Mouse (Mus musculus): ENCODE results near the gene Stx4a.
"Not testable (repeated sequence)": the region's sequence is repeated elsewhere in the genome, so short reads cannot be mapped to it uniquely, and the experiment has no call there.

The Stx4a gene

DNA sequence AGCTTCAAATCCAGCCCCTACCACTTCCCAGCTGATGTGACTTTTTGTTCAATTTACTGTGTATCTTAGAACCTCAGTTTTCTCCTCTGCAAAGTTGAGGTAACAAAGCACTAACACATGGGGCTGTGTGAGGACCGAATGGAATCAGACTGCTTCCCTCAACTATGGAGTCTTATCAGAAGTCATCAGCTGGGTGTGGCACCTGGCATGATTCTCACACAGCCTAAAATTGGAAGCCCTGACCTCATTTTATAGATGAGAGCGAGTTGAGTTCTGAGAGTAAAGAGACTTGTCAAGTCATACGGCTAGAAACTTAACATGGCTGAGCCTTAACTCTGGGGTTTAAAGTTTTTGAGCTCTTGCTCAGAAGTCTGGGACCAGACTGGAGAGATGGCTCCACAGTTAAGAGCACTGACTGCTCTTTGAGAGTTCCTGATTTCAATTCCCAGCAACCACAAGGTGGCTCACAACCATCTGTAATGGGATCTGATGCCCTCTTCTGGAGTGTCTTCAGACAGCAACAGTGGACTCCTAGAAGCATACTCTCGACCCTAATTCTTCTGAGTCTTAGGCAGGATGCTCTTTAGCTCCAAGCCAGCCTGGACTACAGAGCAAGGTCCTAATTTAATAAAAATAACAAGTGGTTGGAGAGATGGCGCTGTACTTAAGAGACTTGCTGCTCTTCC lies 46.2 kb downstream of the Stx4a start:
- DNase-seq, result no peak

DNA sequence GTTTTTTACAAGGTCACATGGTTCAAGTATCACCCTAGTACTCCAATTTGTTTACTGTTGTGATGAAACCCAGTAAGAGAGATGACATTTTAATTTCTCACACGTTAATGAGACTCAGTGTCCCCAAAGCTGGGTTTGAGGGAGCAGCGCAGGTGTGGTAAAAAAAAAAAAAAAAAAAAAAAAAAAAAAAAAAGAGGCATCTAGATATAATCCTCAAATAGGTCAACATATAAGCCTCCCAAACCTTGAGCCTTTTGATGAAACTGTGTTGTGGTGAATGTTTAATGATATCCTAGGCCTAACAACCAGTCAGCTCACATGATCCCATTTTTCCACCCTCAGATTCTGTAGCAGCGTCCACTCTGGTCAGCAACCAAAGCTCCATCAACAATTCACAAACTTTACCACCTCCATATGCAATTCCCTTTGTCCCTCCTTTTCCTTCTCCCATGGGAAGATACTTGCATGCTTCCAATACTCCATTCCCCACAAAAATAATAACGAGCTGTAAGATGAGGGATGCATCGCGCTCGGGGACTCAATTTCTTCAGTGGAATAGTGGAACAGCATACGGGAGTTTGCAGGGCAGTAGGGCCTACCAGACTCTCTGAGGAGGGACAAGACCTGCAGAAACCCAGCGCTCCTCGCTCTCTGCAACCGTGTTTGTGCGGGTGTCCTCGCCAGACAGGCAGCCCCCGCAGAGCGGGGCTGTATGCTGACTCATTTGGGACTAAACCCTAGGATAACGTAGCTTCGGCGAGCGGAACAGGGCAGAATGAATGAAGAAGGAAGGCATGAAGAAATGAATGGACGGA lies 50.9 kb downstream of the Stx4a start:
- DNase-seq, result no peak

DNA sequence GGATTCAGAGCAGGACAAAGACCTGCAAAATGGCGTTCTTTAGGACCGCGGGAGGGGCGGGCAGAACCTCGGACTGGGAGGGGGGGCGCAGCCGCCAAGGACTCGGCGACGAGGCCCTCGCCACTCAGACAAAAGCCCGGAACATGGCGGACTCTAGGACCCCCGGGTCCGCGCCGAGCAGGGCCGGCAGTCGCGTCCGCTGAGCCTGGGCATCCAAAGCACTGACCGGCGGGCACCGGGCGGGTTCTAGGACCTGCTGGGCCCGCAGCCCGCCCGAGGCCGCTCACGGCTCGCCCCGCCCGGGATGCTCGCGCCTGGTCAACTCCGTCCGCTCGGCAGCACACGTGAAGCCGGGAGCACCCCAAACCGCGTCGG lies 51.5 kb downstream of the Stx4a start:
- peak; percentile 86 for DNase-seq

DNA sequence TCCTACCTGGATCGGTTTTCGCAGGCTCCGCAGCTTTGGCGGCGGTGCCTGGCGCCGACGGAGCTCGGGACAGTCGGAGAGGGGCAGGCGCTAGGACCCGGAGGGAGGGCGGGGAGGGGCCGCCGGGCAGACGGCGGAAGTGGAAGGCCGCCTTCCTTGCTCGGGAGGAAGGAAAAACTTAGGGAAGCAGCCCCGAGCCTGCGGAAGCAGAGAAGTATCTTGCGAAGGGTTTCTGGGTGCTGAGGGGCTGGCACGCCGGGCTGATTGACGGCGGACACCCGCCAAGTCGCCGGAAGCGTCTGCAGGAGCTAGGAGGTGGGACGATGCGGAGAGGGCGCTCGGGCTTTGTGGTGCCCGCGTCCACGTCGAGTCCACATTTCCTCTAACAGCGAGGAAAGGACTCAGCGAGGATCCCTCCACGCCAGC lies 52.0 kb downstream of the Stx4a start, which contains the start of gene Zfp646:
Zfp646 (plus strand) TSS at position 181 of the 426 bp plus-strand sequence.
- peak; percentile 63 to 68 for DNase-seq

DNA sequence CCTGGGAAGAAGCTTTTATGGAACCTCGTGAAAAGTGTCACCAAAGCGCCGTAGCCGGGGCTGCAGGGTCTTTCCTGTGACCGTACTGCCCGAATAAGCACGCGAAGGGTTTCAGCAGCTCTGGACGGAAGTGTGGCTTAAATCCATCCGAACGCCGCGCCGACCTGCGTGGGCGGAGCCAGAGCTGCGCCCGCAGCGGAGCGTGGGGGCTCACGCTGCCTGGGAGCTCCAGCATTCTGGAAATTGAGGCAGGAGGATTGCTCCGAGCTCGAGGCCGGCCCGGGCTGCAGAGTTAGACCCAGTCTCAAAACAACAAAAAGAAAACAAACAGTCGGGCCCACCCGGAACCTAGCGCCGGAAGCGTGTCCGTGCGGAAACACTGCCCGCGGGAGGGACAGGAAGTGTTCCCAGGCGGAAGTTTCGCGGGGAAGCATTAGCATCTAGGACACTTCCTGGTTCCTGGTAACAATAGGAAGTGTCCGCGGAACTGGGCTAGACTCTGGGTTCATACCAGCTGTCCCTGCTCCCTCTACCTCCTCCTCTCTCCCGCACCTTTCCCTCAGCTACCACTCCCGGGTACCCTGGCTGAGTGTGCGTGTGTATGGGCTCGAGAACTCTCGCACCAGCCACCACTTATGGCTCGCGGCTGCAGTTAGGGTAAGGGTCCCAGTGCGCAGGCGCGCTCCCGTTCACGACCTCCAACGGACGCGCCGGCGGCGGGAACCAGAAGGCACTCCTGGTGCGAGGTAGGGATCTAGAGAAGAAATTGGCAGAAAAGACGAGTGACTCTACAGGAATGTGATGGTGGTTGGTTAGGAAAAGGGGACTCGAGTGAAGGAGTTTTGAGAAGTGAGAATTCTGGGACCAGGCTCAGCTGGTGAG lies 52.6 kb downstream of the Stx4a start, which contains the start of gene Zfp668:
Zfp668 (minus strand) TSS at position 362 of the 882 bp plus-strand sequence.
- peak; percentile 86 to 90 for DNase-seq

DNA sequence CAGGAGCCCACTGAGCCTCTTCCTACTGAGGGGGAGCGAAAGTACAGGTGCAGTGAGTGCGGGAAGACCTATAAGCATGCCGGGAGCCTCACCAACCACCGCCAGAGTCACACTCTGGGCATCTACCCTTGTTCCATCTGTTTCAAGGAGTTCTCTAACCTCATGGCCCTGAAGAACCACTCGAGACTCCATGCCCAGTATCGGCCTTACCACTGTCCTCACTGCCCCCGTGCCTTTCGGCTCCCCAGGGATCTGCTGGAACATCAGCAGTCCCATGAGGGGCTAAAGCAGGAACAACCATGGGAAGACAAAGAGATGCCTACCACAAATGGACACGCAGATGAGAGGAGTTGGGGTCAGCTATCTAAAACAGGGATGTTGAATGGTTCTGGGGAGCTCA lies 55.2 kb downstream of the Stx4a start:
- DNase-seq, result no peak

DNA sequence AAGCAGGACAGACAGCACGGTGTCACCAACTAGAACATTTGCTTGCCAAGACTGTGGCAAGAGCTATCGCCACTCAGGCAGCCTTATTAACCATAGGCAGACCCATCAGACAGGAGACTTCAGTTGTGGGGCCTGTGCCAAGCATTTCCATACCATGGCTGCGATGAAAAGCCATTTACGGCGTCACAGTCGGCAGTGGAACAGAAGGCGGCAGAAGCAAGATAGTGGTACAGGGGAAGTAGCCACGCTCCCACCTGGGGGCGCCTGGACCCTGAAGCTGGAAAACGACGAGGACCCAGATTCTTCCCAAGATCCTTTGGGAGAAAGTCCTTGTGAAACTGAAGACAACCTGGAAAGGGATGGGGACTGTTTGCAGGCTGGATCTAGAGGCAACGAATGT lies 56.3 kb downstream of the Stx4a start:
- DNase-seq, result no peak

DNA sequence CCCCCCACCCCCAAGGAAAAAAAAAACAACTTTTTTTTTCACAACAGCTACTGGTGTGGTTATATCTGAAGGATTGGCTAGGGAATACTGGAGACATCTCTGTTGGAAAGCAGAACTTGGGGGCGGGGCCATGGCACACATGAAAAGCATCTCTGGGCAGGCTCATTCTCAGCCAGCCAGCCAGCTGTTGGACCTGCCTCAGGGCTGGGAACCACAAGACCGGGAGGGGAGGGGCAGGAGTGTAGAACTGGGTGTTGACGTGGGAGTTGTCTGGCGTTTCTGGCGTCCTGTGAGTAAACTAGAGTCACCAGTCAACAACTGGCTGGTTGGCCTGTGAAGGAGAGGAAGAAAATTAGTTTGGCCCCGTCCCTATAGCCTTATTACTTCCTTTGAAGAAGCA lies 61.9 kb downstream of the Stx4a start:
- DNase-seq, result no peak

DNA sequence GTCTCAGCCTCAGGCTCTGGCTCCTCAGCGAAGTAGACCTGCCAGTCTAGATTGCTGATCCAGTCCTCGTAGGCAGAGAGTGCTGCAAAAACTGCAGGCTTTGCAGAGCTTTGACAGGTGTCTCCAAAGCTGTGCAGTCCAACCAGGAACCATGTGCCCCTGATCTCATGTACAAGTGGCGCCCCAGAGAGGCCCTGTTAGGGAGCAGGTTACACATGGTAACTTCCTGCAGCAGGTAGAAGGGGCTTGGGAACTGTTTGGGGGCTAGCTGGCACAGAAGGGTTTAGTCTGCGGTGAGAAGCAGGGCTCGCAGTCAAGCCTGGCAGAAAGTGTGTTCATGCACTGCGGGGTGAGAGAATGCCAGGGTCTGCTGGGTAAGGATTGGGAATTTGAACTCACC lies 62.5 kb downstream of the Stx4a start:
- no peak for DNase-seq

DNA sequence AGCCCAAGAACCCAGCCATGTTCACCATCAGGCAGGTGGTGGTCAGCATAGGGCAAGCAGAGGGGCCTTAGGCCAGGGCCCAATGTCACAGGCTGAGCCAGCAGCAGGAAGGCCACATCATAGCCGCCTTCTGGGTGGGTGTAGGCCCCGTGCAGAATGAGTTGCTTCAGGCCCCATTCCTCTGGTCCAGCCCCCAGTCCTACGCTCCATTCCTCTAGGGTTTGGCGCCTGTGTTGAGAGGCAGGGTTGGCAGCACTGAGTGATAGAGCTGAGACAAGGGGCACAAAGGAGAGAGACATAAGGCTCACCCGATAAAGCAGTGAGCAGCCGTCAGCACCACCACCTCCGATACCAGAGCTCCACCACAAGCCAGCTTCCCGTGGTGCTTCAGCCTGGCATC lies 63.1 kb downstream of the Stx4a start:
- DNase-seq, result no peak

DNA sequence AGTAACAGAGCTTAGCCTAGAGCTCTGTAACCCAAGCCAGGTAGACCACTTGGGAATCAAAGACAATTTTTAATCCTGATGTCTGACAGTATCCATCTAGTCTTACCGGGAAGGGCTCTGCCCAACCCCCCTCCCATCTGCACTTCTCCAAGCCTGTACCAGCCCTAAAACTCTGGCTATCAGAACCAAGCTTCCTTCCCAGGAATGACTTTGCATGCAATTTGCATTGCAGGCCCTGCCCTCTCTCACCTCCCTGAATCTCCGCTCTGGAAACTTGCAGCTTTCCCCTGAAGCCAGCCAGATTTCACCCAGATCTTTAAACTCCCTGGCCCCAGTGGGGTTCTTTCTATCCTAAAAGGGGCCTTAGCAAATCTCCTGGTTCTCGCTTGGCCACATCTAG lies 63.7 kb downstream of the Stx4a start:
- DNase-seq, result no peak

DNA sequence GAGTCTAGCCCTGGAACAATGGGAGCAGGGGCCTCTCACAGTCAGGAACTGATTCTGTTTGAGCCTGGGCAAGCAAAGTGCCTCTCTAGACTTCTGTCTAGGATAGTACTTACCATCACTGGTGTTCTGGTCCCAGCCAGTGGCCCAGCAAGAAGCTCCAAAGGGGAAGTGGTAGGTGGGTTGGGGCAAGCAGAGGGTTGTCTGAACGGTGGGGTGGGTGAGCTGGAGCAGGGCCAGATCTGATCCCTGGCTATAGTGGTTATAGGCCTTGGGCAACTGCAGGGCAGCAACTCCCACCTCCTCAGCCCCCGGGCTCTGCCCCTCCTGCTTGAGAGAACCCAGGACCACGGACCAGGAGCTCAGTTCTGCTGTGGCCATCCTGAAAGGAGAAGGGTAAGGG lies 64.7 kb downstream of the Stx4a start:
- no peak for DNase-seq

DNA sequence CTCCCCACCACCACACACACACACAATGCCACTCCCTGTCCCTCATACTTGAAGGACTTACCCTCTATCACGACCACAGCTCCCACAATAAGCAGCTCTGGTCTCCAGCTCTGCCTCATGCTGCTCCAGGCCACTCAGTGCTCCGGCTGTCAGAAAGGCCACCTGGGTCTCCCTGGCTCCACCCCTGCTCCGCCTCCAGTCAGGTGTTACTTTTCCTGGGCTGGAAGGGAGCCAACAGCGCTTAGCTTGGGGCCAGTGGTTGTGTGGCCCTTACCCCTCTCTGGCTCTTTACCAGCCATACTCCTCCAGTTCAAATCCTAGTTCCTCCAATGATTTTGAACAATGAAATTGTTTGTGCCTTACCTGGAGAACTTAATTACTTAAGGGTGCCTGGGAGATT lies 66.7 kb downstream of the Stx4a start, which contains the start of gene Prss53:
Prss53 (minus strand) TSS at position 173 of the 400 bp plus-strand sequence.
- DNase-seq, result peak; percentile 80 to 81

DNA sequence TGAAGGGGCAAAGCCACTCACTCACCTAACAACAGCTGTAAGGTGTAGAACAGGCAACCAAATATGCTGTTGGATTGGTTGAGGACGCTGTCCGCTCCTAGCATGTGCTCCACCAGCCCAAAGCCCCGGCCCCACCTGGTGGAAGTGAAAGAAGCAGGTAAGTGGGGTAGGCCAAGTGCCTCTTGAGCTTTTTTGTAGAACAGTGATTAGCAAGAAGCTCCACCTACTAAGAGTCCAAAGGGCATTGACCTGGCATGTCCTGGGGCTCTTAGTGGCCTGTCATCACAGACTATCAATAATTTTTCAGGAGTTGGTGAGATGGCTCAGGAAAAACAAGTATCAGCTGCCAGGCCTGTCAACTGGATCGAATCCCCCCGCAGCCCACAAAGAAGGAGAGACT lies 70.4 kb downstream of the Stx4a start:
- DNase-seq, result peak in 1 of 2 experiments; percentile 52

DNA sequence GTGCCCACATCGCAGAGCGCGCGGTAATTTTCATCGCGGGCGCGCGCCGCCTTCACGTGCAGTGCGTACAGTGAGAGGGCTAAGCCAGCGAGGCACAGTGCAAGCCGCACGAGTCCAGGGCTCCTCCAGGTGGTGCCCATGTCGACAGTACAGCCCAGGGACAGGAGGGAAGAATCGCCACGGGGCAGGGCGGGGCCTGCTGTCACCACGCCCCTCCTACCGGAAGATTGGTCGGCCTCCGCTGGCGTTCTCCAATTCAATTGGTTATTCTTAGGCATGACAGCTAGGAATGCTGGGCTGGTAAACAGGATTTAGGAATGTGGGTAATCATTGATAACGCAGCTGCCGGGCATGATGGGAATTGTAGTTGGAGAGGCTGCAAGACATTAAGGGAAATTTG lies 71.3 kb downstream of the Stx4a start, which contains the start of the genes Gm21974 and Vkorc1:
Gm21974 (minus strand) TSS at position 13 of the 400 bp plus-strand sequence.
Vkorc1 (minus strand) TSS at position 176 of the 400 bp plus-strand sequence.
- DNase-seq, result peak; percentile 99

DNA sequence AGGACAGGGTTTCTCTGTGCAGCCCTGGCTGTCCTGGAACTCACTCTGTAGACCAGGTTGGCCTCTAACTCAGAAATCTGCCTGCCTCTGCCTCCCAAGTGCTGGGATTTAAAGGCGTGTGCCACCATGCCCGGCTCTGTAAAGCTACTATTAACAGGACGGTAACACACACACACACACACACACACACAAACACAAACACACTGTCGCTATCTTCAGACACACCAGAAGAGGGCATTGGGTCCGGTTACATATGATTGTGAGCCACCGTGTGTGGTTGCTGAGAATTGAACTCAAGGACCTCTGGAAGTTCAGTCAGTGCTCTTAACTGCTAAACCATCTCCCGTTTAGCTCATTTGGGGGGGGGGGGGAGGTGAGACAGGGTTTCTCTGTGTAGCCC lies 71.8 kb downstream of the Stx4a start:
- DNase-seq, result not testable (repeated sequence)

DNA sequence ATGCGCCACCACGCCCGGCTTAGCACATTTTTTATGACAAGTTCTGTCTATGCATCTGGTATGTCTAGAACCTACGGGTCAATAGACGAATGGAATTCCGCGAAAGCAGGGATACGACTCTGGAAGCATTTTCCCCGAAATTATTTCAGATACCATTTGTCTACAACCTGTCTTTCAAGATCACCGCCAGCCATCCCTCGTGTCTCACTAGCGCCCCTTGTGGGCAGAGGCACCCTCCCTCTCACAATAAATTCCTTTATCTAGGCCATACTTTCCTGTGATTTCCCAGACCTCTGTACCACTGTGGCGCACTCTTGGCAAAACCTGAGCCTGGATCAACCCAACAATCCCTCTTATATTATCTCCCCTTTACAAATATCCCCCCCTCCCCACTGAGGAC lies 72.3 kb downstream of the Stx4a start:
- peak in 1 of 2 experiments; percentile 69 for DNase-seq

DNA sequence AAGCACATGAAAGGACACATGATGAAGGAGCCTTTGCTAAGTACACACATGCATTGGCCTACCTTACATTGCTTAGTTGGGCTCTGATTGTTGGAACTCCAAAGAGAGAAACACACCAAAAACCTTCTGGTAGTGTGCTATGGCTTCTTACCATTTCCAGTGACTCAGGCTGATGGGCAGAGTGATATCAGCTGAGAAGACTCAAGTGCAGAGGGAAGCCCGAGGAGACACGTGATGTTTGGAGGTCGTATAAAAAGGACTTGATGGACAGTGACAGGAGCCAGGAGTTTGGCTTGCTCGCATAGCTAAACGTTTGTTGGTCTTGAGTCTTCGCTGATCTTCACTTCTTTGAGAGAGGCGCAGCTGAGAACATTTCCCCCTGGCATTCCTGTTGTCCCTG lies 73.4 kb downstream of the Stx4a start:
- no peak for DNase-seq

DNA sequence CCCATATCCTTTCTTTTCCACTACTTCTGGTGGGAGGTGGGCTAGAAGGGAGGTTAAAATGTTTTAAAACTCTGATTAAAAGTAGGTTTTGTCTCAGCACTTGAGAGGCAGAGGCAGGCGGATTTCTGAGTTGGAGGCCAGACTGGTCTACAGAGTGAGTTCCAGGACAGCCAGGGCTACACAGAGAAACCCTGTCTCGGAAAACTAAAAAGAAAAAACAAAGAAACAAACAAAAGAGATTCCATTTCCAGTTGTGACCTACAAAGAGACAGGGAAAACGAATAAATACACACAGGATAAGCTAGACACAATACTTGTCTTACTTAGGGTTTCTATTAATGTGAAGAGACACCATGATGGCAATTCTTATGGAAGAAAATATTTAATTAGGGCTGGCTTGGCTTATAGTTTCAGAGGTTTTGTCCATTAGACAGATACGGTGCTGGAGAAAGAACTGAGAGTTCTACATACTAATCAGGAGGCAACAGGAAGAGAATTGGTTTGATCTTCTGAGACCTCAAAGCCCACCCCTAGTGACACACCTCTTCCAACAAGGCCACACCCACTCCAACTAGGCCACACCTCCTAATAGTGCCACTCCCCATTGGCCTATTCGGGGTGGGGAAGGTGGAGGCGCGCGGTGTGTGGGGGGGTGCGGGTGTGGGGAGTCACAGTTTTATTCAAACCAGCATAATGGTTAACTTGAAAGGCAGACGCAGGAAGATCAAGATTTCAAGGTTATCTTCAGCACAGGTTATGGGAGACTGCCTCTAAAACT lies 74.3 kb downstream of the Stx4a start:
- no peak for DNase-seq
